Mouse (Mus musculus): ENCODE results near the gene Fcna.

DNA sequence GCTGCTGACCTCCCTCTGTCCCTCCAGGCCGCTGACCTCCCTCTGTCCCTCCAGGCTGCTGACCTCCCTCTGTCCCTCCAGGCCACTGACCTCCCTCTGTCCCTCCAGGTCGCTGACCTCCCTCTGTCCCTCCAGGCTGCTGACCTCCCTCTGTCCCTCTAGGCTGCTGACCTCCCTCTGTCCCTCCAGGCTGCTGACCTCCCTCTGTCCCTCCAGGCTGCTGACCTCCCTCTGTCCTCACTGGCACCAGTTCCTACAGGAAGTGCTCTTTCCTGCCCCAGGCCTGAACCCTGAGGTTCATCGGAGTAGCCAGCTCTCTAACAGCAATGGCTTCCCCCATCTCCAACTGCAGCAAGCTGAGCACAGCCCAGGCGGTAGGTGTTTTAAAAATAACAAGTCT is 908 bp upstream of the Fcna start:
- no peak for TF ChIP-seq ZNF384 (IDR thresholded peaks at IDR 0.05; ENCODE audit: low read depth, low read length)
- no peak for TF ChIP-seq HCFC1 (IDR thresholded peaks at IDR 0.05; ENCODE audit: low read depth, low read length)
- no peak for TF ChIP-seq CTCF (IDR thresholded peaks at IDR 0.05 in 2 of 3, conservative IDR thresholded peaks at IDR 0.05 in 1 of 3; ENCODE audit: control insufficient read depth in 1 of 3, insufficient read depth in 1 of 3, low read depth in 2 of 3, low read length in 3 of 3, poor library complexity in 1 of 3, severe bottlenecking in 1 of 3)
- no peak for TF ChIP-seq POLR2A (IDR thresholded peaks at IDR 0.05; ENCODE audit: control insufficient read depth in 1 of 2, insufficient read depth in 1 of 2, low read depth in 1 of 2, low read length in 2 of 2, poor library complexity in 1 of 2)
- TF ChIP-seq USF2 (IDR thresholded peaks at IDR 0.05; ENCODE audit: borderline replicate concordance in 1 of 2, insufficient read depth in 1 of 2, low read depth in 1 of 2, low read length in 2 of 2) = no peak
- no peak for TF ChIP-seq POLR2AphosphoS2 (IDR thresholded peaks at IDR 0.05; ENCODE audit: low read length)
- TF ChIP-seq TAL1 (IDR thresholded peaks at IDR 0.05; ENCODE audit: low read length) = no peak
- TF ChIP-seq SMC3 (IDR thresholded peaks at IDR 0.05; ENCODE audit: low read depth, low read length) = no peak
- no peak for TF ChIP-seq CHD2 (IDR thresholded peaks at IDR 0.05; ENCODE audit: low read length)
- no peak for TF ChIP-seq ZC3H11A (IDR thresholded peaks at IDR 0.05; ENCODE audit: low read depth, low read length)
- TF ChIP-seq EP300 (IDR thresholded peaks at IDR 0.05; ENCODE audit: low read depth in 1 of 2, low read length in 2 of 2) = no peak
- no peak for TF ChIP-seq E2F4 (IDR thresholded peaks at IDR 0.05; ENCODE audit: borderline replicate concordance, low read depth, low read length)
- TF ChIP-seq ZMIZ1 (IDR thresholded peaks at IDR 0.05; ENCODE audit: low read depth, low read length) = no peak
- TF ChIP-seq UBTF (IDR thresholded peaks at IDR 0.05; ENCODE audit: borderline replicate concordance, insufficient read depth, low read depth, low read length) = no peak
